Comparison of ENCODE assay signal across 10 mouse cellular contexts in genomic region chr7:92897021-92897420, GRCm38 (mm10). TPM values are rescaled to one million over a fixed set of nuclear protein-coding genes. Genes with fewer than 3 reads are reported as not detected.
DNase-seq lines count a peak whose midpoint lies in the region; ATAC-seq and TF ChIP-seq lines count a peak whose summit lies in the region.
"Had no signal": no experiment of that assay in that cellular context is flagged by ENCODE, and none has a peak within 500 bp of the region (broad histone marks: within the 10 kb centered on the region; RNA-seq: fewer than 3 reads in every experiment).

No protein-coding gene starts in this region.

- no peaks in the 10 kb centered on the region for H3K27me3 ChIP-seq in hindbrain, postnatal 0 days (ENCODE audit: insufficient read depth, low read length)
- H3K27me3 ChIP-seq in hindbrain, embryonic 13.5 days: no peaks in the 10 kb centered on the region
- H3K27me3 ChIP-seq in forebrain, embryonic 11.5 days (ENCODE audit: control insufficient read depth, insufficient read depth, low read length): no peaks in the 10 kb centered on the region
- H3K27me3 ChIP-seq: heart, embryonic 13.5 days; liver, embryonic 13.5 days had no signal

- no peak overlapping the region for H3K9ac ChIP-seq in hindbrain, postnatal 0 days (replicated peaks; ENCODE audit: low read length)
- H3K9ac ChIP-seq in hindbrain, embryonic 13.5 days: no peak overlapping the region
- H3K9ac ChIP-seq in forebrain, embryonic 11.5 days (ENCODE audit: low read length): no peak overlapping the region
- H3K9ac ChIP-seq: heart, embryonic 13.5 days; liver, embryonic 13.5 days had no signal

- no peak overlapping the region for H3K27ac ChIP-seq in hindbrain, postnatal 0 days
- no peak overlapping the region for H3K27ac ChIP-seq in hindbrain, embryonic 13.5 days
- no peak overlapping the region for H3K27ac ChIP-seq in forebrain, embryonic 11.5 days (ENCODE audit: low read depth, low read length)
- H3K27ac ChIP-seq: heart, embryonic 13.5 days; liver, embryonic 13.5 days had no signal

- no peak overlapping the region for H3K4me3 ChIP-seq in hindbrain, postnatal 0 days (ENCODE audit: low read length)
- H3K4me3 ChIP-seq in hindbrain, embryonic 13.5 days: no peak overlapping the region
- H3K4me3 ChIP-seq in forebrain, embryonic 11.5 days (ENCODE audit: low read depth, low read length): no peak overlapping the region
- H3K4me3 ChIP-seq: heart, embryonic 13.5 days; liver, embryonic 13.5 days had no signal

- peak; percentile 73 for TF ChIP-seq CTCF in hindbrain, postnatal 0 days (IDR thresholded peaks at IDR 0.05; ENCODE audit: low read depth)

- H3K4me1 ChIP-seq in hindbrain, postnatal 0 days (ENCODE audit: insufficient read depth, low read length): no peaks in the 10 kb centered on the region
- H3K4me1 ChIP-seq in hindbrain, embryonic 13.5 days (replicated peaks): no peaks in the 10 kb centered on the region
- no peaks in the 10 kb centered on the region for H3K4me1 ChIP-seq in forebrain, embryonic 11.5 days (replicated peaks; ENCODE audit: control insufficient read depth, insufficient read depth, low read length)

- no peak overlapping the region for H3K4me2 ChIP-seq in hindbrain, postnatal 0 days (ENCODE audit: low read depth, low read length)
- H3K4me2 ChIP-seq in hindbrain, embryonic 13.5 days: no peak overlapping the region
- no peak overlapping the region for H3K4me2 ChIP-seq in forebrain, embryonic 11.5 days (ENCODE audit: low read depth, low read length, severe bottlenecking)
- H3K4me2 ChIP-seq: heart, embryonic 13.5 days; liver, embryonic 13.5 days had no signal

- DNase-seq in hindbrain, postnatal 0 days (ENCODE audit: low spot score): peak; percentile 61
- DNase-seq in right cerebral cortex, postnatal 4 days: peak; percentile 7
- no peak for DNase-seq in right cerebral cortex, adult 18-20 months
- DNase-seq in forebrain, embryonic 11.5 days (ENCODE audit: low spot score): no peak
- peak; percentile 58 for DNase-seq in retina, postnatal 1 day
- DNase-seq in cerebellum, adult 9-10 months: no peak
- no peak for DNase-seq in thymus, adult 18-20 months
- DNase-seq: liver, embryonic 13.5 days had no signal

- 65% methylated on average over 2 of the region's 2 CpGs for WGBS in hindbrain, postnatal 0 days
- WGBS in hindbrain, embryonic 13.5 days: 62% methylated on average over 2 of the region's 2 CpGs
- 69% methylated on average over 2 of the region's 2 CpGs for WGBS in forebrain, embryonic 11.5 days

- H3K36me3 ChIP-seq in hindbrain, postnatal 0 days (ENCODE audit: insufficient read depth, low read length): no peaks in the 10 kb centered on the region
- H3K36me3 ChIP-seq in hindbrain, embryonic 13.5 days: no peaks in the 10 kb centered on the region
- no peaks in the 10 kb centered on the region for H3K36me3 ChIP-seq in forebrain, embryonic 11.5 days (ENCODE audit: control insufficient read depth, insufficient read depth, low read length)

- 0 out of 2 replicates have a peak, but pooled peaks have one; percentile 62 for ATAC-seq in hindbrain, postnatal 0 days
- ATAC-seq in hindbrain, embryonic 13.5 days (ENCODE audit: low FRiP score): no peak
- peak; percentile 56; the same call in 1 of the 2 replicates for ATAC-seq in forebrain, embryonic 11.5 days (replicated peaks; ENCODE audit: low FRiP score)

- 0 out of 2 replicates have a peak, but pooled peaks cover 2% of the 10 kb centered on the region for H3K9me3 ChIP-seq in hindbrain, postnatal 0 days (ENCODE audit: low read length)
- H3K9me3 ChIP-seq in hindbrain, embryonic 13.5 days: no peaks in the 10 kb centered on the region
- H3K9me3 ChIP-seq in forebrain, embryonic 11.5 days (ENCODE audit: control insufficient read depth, low read length): no peaks in the 10 kb centered on the region
- H3K9me3 ChIP-seq: heart, embryonic 13.5 days; liver, embryonic 13.5 days had no signal

RNA-seq across cellular contexts. Expression of gene Prcp, which starts 22.8 kb away (rescaled TPM):
- total RNA-seq in hindbrain, postnatal 0 days (2014; rRNA removed): 19.2 and 23.2 TPM in 2 replicates
- 13.3 and 14.3 TPM in 2 replicates for polyA plus RNA-seq in hindbrain, postnatal 0 days (2015; fragmentation: Nextera tagmentation; extraction: Ambion mirVana)
- polyA plus RNA-seq in hindbrain, embryonic 13.5 days (2015; fragmentation: Nextera tagmentation; extraction: Ambion mirVana): 20.2 and 23.1 TPM in 2 replicates
- polyA plus RNA-seq in forebrain, embryonic 11.5 days (2014; fragmentation: Nextera tagmentation; extraction: Ambion mirVana): 18.9 and 20.3 TPM in 2 replicates

RNA-seq across cellular contexts. Expression of gene Ddias, which starts 23.0 kb away (rescaled TPM):
- total RNA-seq in hindbrain, postnatal 0 days (2014; rRNA removed): 1.4 and 1.8 TPM in 2 replicates
- 3.5 and 3.8 TPM in 2 replicates for polyA plus RNA-seq in hindbrain, postnatal 0 days (2015; fragmentation: Nextera tagmentation; extraction: Ambion mirVana)
- polyA plus RNA-seq in hindbrain, embryonic 13.5 days (2015; fragmentation: Nextera tagmentation; extraction: Ambion mirVana): 5.7 and 6.3 TPM in 2 replicates
- 26.1 and 27.4 TPM in 2 replicates for polyA plus RNA-seq in forebrain, embryonic 11.5 days (2014; fragmentation: Nextera tagmentation; extraction: Ambion mirVana)

Comparison
In these comparisons a context has a peak if more than half of its experiments do, and no peak if none do; other contexts are left out.
1. DNase-seq: peak in hindbrain, postnatal 0 days (single experiment), right cerebral cortex, postnatal 4 days (single experiment) and retina, postnatal 1 day (single experiment); none in right cerebral cortex, adult 18-20 months (single experiment), forebrain, embryonic 11.5 days (single experiment), cerebellum, adult 9-10 months (single experiment) and thymus, adult 18-20 months (0 of 2).